Mouse (Mus musculus): Measurements from ENCODE around the gene Nosip.

- TF ChIP-seq CTCF (IDR thresholded peaks at IDR 0.05; ENCODE audit: low read depth, low read length) = no peak
- no peak for TF ChIP-seq POLR2A (IDR thresholded peaks at IDR 0.05; ENCODE audit: extremely low read depth, insufficient read depth, low read length)
These were observed 42.0 kb upstream of the Nosip start for GRCm38 (mm10) chr7:45020225-45020624.
